Mouse (Mus musculus): ENCODE data around the gene Slc25a44.

The Slc25a44 gene

DNA sequence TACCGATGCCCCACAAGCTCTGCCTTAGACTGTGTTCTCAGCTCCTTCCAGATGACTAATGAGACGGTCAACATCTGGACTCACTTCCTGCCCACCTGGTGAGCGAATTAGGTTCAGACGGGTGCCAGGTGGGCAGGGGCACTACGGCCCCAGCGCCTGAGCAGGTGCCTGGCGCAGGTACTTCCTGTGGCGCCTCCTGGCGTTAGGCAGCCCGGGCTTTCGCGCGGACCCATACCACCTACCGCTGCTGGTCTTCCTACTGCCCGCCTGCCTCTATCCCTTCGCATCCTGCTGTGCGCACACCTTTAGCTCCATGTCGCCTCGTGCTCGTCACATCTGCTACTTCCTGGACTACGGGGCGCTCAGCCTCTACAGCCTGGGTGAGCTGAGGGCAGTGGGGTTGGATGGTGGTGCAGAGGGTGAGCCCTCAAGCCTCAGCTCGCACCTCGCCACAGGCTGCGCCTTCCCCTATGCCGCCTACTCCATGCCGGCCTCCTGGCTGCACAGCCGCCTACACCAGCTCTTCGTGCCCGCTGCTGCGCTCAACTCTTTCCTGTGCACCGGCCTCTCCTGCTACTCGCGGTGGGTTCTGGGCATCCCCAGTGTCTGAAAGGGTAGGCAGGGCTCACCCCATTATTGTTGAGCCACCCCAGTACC lies 59.1 kb downstream of the Slc25a44 start:
- no peak for DNase-seq (ENCODE audit: low spot score)

DNA sequence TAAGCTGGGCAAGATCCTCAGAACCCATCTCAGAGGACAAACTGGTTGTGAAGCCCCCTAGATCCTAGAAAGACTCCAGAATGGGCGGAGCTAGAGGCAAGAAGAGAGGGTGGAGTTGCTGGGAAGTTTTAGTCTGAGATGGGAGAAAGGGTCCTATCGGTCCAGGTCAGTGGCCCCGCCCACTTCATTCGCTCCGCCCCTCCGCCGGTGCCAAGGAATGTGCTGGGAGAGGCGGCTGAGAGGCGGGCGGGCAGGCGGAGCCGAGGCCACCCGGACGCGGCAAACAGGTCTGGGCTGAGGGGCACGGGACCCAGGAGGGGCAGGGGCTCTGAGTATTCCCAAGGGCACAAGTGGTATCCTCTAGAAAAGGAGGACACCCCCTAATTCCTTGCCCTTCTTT lies 60.6 kb downstream of the Slc25a44 start, which contains the start of gene Paqr6:
Paqr6 (plus strand) TSS at position 248 of the 400 bp plus-strand sequence.
- peak; percentile 43 for DNase-seq (ENCODE audit: low spot score)

DNA sequence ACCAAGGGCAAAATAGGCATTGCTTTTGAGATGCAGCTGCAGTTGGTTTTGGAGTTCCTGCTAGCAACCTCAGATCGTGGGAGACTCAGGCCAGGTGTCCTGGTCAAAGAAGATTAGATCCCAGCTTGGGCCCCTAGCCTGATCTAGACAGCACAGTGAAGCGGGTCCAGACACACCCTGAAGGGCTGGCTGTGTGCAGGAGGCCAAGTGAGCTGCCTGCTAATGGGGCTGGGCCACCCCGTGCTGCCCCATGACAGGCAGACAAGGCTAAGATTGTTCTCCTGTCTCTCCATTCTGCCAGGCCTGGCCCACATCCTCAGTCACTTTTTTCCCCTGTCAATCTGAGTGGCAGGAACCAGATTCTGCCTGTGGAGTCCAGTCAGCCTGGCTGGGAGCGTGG lies 61.2 kb downstream of the Slc25a44 start:
- no peak for DNase-seq (ENCODE audit: low spot score)

DNA sequence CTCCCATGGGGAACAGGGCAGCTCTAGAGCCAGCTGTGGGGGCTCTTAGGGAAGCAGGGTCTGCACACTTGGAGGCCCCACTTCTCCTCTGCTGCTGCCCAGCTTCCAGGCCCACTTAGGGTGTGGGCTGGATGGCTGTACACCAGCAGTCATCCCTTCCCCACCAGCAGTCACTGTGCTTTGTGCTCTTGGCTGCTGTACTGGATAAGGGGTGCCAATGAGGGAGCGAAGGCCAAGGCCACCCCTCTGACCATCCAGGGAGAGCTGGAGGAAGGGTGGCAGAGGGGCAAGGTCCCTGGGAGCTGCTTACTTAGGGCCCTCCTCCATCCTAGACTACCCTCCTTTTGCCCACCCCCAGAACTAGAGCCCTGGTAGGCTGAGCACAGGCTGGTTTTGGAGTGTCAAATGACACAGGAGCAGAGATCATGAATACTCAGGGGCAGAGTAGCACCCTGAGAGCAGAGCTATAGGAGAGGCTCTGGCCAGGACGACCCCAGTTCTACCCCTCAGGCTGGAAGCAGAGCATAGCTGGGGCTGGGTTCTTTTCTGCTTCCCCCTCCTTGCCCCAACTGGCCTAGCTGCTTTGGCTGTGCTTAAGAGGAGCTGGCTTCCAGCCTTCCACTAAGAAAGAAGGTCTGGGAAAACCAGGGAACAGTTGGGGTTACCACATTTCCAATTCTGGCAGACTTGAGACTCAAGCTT lies 63.2 kb downstream of the Slc25a44 start:
- DNase-seq (ENCODE audit: low spot score), result no peak

DNA sequence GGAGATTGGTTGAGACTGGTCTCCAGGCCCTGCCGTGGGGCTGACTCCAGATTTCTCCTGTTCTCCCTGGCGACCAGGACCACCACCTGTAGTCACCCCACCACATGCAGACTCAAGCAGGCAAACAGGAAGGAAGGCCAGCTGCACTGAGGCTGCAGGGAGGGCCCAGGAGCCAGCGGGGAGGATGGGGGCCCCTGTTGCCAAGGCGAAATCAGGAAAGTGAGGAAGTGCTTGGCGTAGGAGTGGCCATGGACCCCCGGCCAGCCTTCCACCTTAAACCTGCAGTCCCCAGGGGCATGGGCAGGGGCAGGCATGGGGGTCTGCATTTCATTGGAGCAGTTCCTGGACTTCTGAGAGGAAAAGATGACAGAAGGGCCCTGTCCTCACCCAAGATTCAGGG lies 63.8 kb downstream of the Slc25a44 start:
- DNase-seq (ENCODE audit: low spot score), result no peak
